Mouse (Mus musculus) mesoderm, embryonic 11.5 days (tissue): ENCODE results near the gene Ifna2.

Experiments used
- DNase-seq: peaks from one replicate; pipeline ENCODE4 v3.0.0-alpha.2; 2012; ENCODE audit warnings: low read depth, low spot score

Gene Ifna2

DNA sequence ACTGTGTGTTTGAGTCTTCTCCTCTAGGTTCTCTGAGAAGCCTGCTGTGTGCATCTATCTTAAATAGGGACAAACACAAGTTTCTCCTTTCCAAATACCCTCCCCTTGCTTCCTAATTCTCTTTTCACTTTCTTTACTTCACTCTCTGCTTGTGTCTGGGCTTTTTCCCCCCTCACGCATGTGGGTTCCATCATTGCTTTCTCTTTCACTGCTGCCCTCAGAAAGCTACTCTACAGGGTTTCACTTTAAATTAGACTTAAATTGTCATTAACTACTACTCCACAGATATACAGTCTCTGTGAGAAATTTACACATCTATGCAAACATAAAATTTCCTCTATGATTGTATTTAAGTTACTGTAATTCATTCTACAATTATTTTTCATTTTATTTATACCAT is at the start of gene Ifna2:
Ifna2 (minus strand) TSS at position 101 of the 400 bp plus-strand sequence.
- no peak for DNase-seq

DNA sequence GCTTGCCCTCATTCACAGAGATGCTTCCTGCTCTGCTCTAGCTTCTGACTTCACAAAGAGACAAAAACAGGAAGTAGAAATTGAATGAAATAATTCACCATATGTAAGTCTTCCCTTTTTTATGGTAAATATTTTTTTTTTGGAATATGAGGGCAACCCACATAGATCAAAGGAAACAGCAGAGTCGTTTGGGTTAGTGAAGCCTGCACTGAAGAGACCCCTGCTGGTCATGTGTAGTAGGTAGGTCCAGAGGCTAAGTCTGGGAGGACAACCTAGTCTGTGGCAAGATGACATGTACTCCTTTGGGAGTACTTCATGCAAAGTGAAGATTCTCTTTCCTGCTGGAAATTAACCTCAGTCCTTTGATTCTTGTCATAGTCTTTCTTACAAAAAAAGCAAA is 43.6 kb upstream of the Ifna2 start:
- no peak for DNase-seq

DNA sequence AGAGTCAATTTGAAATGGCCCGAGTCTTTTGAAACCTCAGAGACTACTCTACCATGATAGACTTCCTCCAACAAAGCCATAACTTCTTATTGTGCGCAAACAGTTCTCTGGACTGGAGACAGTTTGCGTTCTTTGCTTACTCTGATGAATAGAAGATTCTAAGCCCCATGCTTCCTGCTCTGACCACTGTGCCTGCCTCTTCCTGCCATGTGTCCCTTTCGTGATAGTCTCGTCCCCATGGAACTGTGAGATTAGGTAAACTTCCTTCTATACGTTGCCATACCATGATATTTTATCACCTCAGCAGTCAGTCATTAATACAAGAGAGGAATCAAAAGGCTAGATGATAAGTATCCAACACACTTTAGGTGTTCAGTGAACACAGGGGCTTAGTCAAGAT is 43.0 kb upstream of the Ifna2 start:
- DNase-seq: no peak

DNA sequence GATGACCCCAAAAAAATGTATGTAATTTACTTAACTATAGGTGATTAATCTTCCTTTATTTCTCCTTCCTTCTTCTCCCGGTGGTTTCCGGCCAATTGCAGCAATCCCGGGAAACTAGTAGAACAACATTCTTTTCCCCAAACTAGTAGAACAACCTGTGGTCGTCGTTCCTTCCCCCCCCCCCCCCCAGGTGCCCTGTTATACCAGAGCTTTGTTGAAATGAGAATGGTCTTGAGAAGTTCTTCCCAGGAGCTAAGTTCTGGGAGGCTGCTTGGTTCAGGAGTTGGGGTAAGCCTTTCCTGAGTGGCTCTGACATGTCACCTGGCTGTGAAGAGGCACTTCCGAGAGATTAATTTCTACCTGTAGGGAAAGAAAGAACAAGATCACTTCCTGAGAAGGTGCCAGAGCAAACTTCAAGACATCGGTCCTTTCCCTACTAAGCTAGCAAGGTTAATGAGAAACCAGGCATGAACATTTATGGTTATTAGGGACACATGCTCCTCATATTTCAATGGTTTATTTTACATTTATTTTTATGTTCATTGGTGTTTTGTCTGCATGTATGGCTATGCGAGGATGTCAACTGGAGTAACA is 39.9 kb upstream of the Ifna2 start:
- no peak for DNase-seq

DNA sequence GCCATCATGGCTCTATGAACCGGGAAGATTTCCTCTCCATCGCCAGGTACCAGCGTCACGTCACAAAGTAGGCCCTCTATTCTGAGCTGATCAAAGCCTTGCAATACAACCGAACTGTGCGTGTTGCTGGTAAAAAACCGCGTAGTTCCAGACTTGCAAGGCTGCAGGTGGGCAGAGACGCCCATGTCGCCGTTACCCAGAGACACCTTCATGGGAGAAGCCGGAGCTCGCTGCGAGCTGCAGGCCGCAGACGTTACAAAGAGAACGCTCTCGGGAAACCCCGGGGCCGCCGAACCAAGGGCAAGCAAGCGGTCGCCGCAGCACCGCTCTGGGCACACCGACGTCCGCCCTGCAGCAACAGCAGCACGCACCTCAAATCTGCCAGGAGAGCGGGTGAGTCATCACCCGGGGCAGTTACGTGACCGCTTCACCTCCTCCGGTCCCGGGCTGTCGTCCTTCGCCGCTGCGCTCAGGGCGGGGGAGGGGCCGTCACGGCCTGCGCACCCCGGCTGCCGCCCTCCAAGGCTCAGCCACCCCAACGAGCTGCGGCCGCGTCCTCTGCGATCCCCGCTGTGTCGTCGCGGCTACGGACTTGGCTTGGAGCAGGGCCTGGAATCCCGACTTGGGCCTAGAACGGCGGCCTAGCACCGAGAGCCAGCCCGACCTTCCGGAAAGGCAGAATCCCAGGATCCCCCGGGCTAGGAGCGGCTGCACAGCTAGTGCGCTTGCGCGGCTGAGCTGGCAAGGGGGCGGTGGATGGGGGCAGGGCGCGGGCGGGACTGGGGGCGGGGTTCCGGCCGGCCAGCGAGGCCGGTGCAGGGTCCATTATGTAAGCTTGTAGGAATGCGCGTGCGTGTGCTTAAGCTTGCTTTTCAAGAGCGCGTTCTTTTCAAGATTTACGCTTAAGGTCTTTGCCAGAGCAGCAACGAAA is 38.3 kb upstream of the Ifna2 start, which contains the start of the genes Gm26566 and Klhl9:
Gm26566 (plus strand) TSS at position 15 of the 931 bp plus-strand sequence.
Klhl9 (minus strand) TSS at position 675 of the 931 bp plus-strand sequence.
- DNase-seq: peak; percentile 95

DNA sequence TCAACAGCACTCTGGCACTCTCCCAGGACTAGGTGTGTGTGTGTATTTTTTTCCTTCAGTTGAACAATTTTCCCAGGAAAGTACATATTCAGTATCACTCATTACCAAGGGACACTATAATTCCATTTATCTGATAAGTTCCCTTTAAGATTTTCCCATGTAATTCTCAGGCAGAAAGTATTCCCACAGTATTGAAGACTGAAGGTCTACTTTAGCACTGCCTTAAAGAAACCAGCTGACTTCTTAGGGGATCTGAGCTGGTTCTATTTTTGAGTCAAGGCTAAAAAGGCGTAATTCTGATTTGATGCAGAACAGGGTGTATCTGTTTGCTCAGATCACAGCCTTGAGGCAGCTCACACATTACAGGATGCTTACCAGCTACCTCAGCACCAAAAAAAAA is 35.0 kb upstream of the Ifna2 start:
- DNase-seq: no peak

DNA sequence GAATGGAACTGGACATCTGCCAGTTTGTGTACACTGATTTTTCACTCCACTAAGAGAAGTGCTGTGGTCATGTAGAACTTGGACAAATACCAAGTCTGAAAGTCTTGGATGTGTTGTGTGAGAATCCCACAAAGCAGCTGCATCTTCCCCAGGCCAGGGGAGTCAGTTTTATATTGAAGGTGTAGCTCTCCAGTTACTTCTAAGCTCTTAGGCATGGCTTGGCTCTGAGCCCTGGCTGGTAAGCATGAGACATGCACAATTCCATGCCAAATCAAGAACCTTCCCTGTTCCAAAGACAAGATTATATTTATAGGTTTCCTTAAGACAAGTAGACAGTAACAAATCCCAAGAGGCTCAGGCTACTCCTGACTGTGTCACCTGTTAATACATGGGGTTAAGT is 31.3 kb upstream of the Ifna2 start:
- DNase-seq: no peak

DNA sequence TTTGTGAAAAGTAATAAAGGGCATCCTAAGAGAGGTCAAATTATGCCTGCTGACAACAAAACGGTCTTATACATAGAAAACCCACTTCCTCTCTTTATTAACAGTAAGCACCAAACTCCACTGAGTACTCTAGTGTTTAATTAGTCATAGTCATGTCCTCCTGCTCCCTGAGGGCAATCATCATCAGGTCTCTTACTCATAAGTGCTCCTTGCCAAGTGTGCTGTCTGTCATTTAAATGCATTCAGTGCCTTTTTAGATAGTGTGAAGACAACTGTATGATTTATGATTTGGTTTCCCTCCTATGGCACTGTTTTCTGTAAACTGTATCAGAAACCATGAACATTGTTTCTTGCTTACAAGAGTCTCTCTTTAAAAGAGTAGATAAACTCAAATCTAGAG is 30.6 kb upstream of the Ifna2 start:
- no peak for DNase-seq

DNA sequence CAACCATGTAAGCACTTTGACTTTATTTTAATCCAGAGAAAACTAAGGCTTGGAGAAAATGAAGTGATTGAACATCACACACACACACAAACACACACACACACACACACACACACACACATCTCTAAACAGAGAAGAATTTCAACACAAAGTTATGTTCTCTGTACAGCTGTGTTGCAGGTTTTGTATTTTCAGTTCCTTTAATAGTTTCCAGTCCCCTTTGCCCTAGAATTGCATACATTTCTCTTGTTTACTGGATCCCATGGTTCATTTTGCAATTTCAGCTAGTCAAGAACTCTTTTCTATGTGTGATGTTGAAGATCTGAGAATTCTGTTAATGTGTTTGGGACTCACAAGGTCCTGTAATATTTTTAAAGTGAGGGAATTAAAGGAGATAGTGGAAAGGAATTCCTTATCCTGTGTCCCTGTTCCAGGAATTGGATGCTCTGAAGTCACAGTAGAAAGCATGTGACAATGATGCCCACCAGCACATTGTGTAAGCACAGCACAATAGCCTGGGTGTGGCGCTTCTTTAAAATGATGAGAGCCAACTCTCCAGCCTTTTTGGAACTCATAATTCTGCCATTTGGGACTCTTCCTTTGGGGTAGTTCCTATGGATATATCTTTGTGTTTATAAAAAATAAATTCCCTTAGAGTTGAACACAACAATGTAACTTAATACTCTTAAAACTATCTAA is 23.6 kb upstream of the Ifna2 start:
- DNase-seq: no peak

DNA sequence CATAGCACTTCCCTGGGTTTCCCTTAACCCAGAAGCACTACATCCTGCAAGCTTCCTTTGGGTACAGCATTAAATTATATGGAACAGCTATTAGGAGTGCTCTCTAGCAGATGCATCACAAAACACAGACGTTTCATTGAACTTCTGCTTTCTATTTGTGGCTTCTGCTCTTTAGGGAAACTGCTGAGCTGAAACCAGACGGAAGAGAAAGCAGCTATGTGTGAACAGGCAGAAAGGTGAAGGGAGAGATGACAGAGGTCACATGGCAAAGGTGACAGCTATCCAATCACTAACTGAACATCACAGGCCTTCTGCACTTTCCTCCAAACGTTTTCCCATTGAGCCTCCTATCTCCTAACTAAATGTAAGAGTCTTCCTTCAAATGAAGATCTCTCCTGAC is 22.2 kb upstream of the Ifna2 start:
- no peak for DNase-seq

DNA sequence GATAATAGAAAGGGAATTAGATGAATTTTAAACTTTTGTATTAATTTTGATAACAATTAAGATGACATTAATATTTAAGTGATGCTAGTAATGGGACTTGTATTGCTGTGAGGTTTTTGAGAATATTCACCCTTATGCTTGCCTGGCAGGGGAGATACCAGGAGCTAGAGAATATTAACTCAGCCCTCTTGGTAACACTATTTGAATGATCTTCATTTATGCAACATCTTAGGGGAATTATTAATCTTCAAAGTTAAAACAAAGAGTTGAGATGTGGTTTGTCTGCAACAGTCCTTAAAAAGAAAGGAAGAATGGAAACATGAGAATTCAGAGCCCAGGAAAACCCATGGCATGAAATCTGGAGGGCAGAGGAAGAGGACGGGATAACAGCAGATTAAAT is 15.6 kb upstream of the Ifna2 start:
- no peak for DNase-seq

- DNase-seq: no peak
Observed at GRCm38 (mm10) chr4:88698781-88699180, 15.1 kb upstream of the Ifna2 start.

DNA sequence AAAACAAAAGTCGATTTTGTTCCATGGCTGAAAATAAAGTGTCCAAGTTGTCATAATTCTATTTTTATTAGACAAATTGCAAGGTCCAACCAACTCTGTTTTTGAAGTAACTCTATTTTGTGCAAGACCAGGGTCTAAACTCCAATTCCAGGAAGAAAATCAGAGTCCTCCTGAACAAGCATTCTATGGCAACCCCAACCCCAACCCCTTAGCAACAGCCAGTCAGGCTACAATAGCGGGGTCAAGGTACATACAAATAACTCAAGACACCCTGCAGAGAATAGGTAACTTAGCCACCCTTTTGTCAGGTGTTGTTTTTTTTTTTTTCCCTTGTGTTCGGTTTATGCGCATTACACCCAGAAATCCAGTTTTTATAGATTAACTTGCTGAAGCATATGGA is 14.0 kb upstream of the Ifna2 start:
- DNase-seq: no peak

DNA sequence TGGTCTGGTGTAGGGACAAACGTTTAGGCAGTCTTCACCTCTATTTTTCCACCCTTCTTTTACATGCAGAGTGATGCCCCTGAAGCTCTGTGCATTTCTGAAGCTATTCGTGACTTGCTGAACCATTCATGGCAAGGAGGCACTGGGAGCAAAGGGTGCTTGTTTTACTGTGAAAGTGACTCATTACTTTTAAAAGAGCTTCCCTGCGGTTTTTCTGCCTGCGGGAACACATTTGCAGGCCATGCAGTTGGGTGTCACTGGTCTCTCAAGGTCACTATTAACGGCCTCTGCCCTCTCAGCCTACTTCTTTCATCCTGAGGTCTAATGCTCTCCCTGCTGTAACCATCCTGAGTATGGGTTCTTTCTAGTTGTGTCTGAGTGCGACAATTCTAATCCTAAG is 13.4 kb upstream of the Ifna2 start:
- DNase-seq: no peak

DNA sequence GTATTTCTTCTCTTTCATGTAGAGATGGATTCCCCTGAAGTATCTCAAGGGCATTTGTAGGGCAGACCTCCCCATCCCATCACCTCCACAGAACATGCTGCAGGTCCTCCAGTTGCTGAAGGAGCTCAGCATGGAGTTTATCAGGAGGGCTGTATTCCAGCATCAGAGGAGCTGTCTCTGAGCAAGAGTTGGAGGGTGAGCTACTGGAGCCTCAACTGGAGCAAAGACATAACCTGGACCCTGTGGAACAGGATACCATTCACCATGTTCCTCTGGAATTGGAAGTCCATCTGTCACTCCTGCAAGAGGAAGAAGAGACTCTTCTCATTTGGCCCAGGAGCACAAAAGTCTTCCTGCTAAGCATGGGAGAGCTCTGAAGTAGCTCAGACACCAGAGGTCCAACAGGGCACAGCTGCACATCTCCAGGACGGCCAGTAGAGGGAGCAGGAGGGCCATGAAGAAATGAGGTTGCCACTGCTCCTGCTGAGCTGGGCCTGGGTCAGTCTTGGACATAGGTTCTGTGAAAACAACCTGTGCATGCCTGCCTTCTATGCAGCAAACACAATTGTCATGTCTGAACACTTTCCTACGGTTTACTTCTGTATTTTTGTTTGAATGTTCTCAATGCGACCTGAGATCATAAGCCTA is 12.6 kb upstream of the Ifna2 start:
- peak; percentile 80 for DNase-seq

DNA sequence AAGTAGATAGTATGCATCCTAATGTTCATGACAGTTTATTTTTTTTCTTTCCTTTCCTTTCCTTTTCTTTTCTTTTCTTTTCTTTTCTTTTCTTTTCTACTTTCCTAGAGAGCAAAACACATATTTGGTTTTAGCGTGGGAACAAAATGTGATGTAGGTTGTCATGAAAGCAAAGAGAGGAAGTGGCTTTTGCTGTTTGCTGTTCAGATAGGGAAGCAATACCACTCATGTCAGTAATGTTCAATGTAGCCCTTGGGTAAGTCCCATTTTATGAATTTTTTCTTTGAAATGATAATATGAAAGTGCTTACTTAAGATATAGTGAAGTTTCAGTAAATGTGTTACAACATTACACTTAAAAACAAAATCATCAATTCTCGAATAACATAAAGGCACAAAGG is 9.7 kb upstream of the Ifna2 start:
- no peak for DNase-seq

GRCm38 (mm10) chr4:88692537-88692936 is 8.8 kb upstream of the Ifna2 start:
- no peak for DNase-seq

GRCm38 (mm10) chr4:88691259-88691658 is 7.5 kb upstream of the Ifna2 start, which contains the start of gene Ifnab:
TSS of gene Ifnab (minus strand) at chr4:88691359.
- no peak for DNase-seq

DNA sequence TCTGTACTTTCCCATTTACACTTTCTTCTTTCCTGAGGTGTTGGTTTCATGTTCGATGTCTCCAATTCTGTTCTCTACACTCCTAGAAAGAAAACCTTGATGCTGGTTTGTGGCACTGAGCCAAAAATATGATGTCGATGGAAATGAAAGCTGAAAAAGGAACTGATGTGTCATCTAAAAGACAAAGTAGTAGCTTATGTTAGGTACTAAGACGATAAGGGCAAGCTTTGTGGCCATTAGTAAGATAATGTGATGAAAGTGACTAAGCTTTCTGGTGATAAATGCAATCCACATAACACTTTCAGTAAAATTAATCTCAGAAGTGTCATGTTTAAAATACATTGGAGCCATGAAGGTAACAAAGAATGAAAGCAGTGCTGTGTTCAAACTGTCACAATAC is 2.4 kb downstream of the Ifna2 start:
- DNase-seq: no peak

GRCm38 (mm10) chr4:88680362-88680761 is 3.4 kb downstream of the Ifna2 start:
- DNase-seq: no peak

GRCm38 (mm10) chr4:88676824-88677223 is 6.9 kb downstream of the Ifna2 start, which contains the start of gene Ifna16:
TSS of gene Ifna16 (minus strand) at chr4:88676924.
- DNase-seq: no peak

- DNase-seq: no peak
Observed at GRCm38 (mm10) chr4:88655461-88655860, 28.3 kb downstream of the Ifna2 start.
